Mouse (Mus musculus) embryonic fibroblast, embryonic 13.5 days (primary cell): ENCODE data around the gene Prpf8.

ENCODE experiments used
- CTCF ChIP-seq: IDR thresholded peaks from 2 replicates; pipeline ENCODE4 v1.5.1; 2011; ENCODE audit warnings: mild to moderate bottlenecking, control low read depth, low read length, moderate library complexity, borderline replicate concordance; ENCODE audit not compliant: insufficient read depth
- POLR2A ChIP-seq: IDR thresholded peaks from 2 replicates; pipeline ENCODE4 v1.6.1; 2011; ENCODE audit warnings: low read depth, mild to moderate bottlenecking, control low read depth, low read length, moderate library complexity

GRCm38 (mm10) chr11:75530325-75530724 is 43.7 kb downstream of the Prpf8 start:
- peak; percentile 92 for TF ChIP-seq CTCF
- no peak for TF ChIP-seq POLR2A
